Mouse (Mus musculus) ES-E14 (cell line): ENCODE results near the gene Specc1l.

Source experiments
- CHD2 ChIP-seq: IDR thresholded peaks from 2 replicates; pipeline ENCODE4 v1.6.1; 2014; ENCODE audit warnings: mild to moderate bottlenecking, low read depth, low read length, inconsistent platforms
- MAFK ChIP-seq: IDR thresholded peaks from 2 replicates; pipeline ENCODE4 v1.6.1; 2014; ENCODE audit warnings: mild to moderate bottlenecking, low read depth, low read length, inconsistent platforms; ENCODE audit not compliant: insufficient read depth
- ZC3H11A ChIP-seq: IDR thresholded peaks from 2 replicates; pipeline ENCODE4 v1.6.1; 2012; ENCODE audit warnings: low read depth, mild to moderate bottlenecking, inconsistent platforms, low read length, borderline replicate concordance

- no peak for TF ChIP-seq CHD2
- TF ChIP-seq ZC3H11A, result no peak
- TF ChIP-seq MAFK, result no peak
Measured at GRCm38 (mm10) chr10:75316472-75316871, 104.6 kb downstream of the Specc1l start.
